Mouse (Mus musculus) heart, postnatal 4 days (tissue): ENCODE results near the gene Klk9. TPM values are rescaled to one million over a fixed set of nuclear protein-coding genes. Genes with fewer than 3 reads are reported as not detected.

Experiments
- DNase-seq: peaks from one replicate; pipeline ENCODE4 v3.0.0; 2021
- total RNA-seq, 2 experiments: library from RNA; stranded (reverse); gene quantifications; 2 replicates each; pipeline ENCODE4 v1.2.3; 2021

The Klk9 gene
- not detected for total RNA-seq

DNA sequence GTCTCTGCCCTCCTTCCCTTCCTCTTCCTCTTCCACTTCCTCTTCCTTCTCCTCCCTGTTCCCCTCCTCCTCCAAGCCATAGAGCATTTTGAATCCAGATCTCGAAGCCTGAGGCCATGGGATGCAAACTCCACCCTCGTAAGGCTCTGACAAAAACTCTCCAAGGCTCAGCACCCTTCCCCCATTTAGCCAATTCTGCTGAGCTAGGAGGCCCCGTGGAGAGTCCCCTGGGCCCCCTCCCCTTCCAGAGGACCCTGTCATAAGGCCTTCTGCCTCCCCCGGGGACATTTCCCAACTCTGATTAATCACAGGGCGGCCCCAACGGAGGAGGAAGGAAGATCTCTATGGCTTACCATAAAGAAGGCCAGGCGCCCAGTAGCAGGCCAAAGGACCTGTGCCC is at the start of gene Klk9:
Gene Klk9 (plus strand): TSS at position 301 of the 400 bp plus-strand sequence.
- no peak for DNase-seq

DNA sequence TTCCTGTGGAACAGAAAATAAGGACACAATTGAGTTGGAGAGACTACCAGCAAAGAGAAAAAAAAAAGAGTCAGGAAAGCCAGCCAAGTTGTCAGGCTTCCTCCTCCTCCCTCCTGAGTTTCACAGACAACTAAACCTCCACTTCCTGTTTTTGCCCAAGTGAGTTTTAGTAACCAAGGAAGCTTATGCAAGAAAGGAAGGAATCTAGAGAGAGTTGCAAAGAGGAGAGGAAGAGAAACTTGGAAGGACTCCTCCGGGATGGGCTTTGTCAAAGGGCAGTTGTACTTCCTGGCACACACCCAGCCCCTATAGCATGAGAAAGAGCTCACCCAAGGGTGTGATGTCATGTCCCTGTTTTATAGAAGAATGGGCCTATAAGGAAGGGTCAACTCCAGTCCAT is 43.9 kb upstream of the Klk9 start:
- DNase-seq: peak; percentile 34

- DNase-seq: no peak
Observed at GRCm38 (mm10) chr7:43752806-43753205, 38.9 kb upstream of the Klk9 start.

DNA sequence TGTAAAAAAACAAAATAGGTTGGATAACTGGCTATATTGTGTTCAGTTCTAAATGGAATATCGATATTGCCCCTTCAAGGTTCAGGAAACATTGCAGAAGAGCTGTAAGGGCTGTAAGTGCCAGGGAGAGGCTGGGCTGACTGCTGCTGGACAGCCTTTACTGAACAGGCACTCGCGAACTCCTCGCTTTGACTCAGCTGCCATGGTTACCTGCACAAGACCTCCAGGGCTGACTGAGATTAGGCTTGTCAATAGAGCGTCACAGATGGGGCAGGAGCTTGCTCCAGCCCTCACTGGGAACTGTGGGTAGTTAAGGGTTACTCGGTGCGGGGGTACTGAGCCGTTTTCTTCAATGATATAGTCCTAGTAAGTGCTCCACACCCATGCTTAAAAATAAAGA is 25.2 kb upstream of the Klk9 start:
- no peak for DNase-seq

DNA sequence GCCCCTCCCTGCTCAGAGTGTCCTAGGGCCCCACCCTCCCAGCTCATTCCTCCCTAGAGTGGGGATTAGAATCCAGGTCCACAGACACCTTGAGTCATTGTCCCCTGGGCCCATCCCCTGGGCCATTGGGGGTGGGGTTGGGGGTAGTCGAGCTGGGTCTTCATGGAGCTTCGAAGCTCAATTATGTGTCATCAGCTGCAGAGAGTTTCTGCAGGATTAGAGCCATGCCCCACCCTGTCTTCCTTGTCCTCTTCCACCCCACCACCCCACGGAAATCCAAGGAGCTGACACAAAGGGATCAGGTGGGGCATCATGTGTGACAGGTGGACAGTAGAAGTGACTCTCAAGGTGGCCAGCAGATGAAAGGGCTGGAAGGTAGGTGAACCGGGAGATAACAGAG is 23.1 kb upstream of the Klk9 start, which contains the start of gene Klk12:
Gene Klk12 (plus strand): TSS at position 301 of the 400 bp plus-strand sequence.
- no peak for DNase-seq

GRCm38 (mm10) chr7:43769636-43770035 is 22.1 kb upstream of the Klk9 start:
- DNase-seq: no peak

- peak; percentile 2 for DNase-seq
Observed at GRCm38 (mm10) chr7:43770701-43771100, 21.0 kb upstream of the Klk9 start.

- DNase-seq: no peak
Observed at GRCm38 (mm10) chr7:43771916-43772315, 19.8 kb upstream of the Klk9 start.

GRCm38 (mm10) chr7:43772901-43773300 is 18.8 kb upstream of the Klk9 start:
- peak; percentile 1 for DNase-seq

GRCm38 (mm10) chr7:43774364-43774763 is 17.3 kb upstream of the Klk9 start, which contains the start of gene Klk11:
Gene Klk11, plus strand, starts transcription at chr7:43774604.
- peak; percentile 3 for DNase-seq

- peak; percentile 2 for DNase-seq
Observed at GRCm38 (mm10) chr7:43774802-43775201, 16.9 kb upstream of the Klk9 start.

DNA sequence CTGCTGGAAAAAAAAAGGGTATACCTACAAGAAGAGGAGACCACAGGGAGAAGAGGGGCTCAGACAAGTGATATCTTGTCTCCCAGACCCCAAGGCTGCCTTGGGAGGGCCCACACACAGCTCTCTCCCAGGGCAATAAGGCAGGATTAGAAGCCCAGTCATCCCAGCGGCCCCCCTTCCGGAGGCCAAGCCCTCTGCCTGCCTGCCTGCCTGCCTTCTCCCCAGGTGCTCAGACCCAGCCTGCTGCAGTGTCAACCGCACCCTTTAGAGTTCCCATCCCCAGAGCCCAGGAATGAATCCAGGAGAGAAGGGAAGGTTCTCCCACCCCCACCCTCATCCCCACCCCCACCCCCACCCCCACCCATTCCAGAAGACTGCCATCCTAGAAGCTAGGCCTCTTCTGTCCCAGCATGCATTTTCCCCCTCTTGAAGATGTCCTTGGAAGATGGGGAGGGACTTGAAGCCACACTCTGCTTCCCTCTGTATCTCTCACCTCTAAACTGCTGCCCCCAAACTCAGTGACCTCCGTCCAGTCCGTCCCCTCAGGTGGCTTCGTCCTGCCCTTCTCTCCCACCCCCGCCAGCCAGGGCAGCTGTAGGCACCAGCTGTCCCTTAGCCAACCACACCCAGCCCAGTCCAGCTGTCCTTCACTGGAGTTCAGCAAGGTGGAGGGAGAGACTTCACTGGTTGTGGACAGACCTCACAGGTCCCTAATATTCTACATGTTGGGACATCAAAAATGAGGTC is 16.2 kb upstream of the Klk9 start:
- DNase-seq: peak; percentile 2

GRCm38 (mm10) chr7:43776506-43776905 is 15.2 kb upstream of the Klk9 start:
- DNase-seq: no peak

- DNase-seq: peak; percentile 1
Observed at GRCm38 (mm10) chr7:43777423-43777822, 14.3 kb upstream of the Klk9 start.

- DNase-seq: no peak
Observed at GRCm38 (mm10) chr7:43778176-43778970, 13.3 kb upstream of the Klk9 start.

- DNase-seq: no peak
Observed at GRCm38 (mm10) chr7:43780241-43780640, 11.4 kb upstream of the Klk9 start.

- no peak for DNase-seq
Observed at GRCm38 (mm10) chr7:43780746-43781145, 10.9 kb upstream of the Klk9 start, which contains the start of gene Klk10. Gene Klk10, plus strand, starts transcription at chr7:43781035.

- no peak for DNase-seq
Observed at GRCm38 (mm10) chr7:43781541-43781940, 10.2 kb upstream of the Klk9 start.

- peak; percentile 86 for DNase-seq
Observed at GRCm38 (mm10) chr7:43782275-43783265, 9.1 kb upstream of the Klk9 start.

DNA sequence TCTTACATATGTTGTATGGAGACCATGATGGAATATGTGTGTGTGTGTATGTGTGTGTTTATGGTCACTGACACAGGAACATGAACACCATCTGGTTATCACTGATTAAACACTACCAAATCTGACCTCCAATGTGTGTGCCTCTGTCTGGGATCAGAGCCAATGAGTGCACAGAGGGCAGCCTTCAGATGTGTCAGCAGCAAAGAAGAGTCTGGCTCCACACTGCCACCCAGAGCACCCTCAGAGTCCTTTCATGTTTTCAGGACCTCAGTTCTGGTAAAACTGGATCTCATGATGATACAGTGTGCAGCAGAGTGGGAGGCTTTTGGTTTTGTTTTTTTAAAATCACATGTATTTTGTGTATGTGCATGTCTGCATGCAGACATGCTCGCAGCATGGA is 6.4 kb upstream of the Klk9 start:
- no peak for DNase-seq

DNA sequence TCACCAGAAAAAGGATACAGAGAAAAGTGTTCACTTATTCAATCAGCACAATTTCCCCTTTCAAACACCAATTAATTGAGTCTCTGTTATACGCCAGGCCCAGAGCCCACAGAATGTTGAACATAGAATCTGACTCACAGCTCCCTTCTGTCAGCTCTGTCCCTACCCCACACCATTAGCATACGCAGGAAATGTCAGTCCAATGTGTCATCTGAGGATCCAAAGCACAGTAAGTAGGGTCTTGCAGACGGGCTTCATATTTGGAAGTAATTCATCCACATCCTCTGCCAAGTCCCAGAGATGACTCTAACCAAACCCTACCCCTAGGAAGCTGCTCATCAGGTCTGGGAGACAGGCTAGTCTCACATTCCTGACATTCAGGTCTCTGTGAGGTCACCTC is 3.6 kb upstream of the Klk9 start:
- no peak for DNase-seq

DNA sequence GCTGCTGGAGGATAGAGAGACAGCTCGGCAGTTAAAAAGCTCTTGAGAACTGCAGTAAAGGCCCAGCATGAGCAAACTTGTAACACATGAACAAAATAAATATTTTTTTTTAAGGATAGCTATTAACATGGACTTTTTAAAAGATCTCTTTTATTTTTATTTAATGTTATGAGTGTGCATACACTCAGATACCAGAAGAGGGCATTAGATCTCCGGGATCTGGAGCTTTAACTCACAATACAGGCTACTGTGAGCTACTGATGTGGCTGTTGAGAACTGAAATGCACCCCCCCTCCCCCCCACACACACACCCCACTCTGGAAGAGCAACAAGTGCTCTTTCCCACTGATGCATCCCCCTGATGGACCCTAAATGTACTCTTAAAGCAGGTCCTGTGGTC is 2.4 kb upstream of the Klk9 start:
- DNase-seq: no peak
